Mouse (Mus musculus): ENCODE results near the gene Ptprz1.
"Not testable (repeated sequence)": the region's sequence is repeated elsewhere in the genome, so short reads cannot be mapped to it uniquely, and the experiment has no call there.

The Ptprz1 gene

DNA sequence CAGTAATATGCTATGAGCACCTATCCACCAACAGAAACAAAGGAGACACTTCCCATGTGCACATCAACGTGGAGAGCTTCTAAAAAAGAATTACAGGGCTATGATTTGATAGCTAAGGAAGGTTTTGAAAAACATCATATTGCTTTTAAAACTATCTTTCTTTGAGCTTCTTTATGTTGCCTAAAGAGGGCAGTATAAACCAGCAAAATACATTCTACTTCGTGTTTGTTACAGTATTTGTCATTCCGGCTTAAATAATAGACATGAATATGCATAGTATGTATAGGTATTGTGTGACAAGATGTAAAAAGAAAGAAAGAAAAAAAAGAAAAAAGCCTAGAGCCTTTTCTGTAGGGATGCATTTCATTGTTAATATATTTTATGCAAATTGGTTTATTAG, 127.8 kb downstream of the Ptprz1 start:
- in situ Hi-C loops (cut with MseI, MboI): loop anchor here (5.0 to 25.0 kb wide), 2 partner anchors 119 to 459 kb away; no protein-coding TSS in a partner anchor

- in situ Hi-C loops (cut with MseI, MboI): loop anchor here (25.0 kb wide), 1 partner anchor 447 kb away; no protein-coding TSS in a partner anchor
These were observed 139.8 kb downstream of the Ptprz1 start for GRCm38 (mm10) chr6:23014988-23015613.

GRCm38 (mm10) chr6:23028251-23028650, 152.9 kb downstream of the Ptprz1 start:
- in situ Hi-C loops (cut with MseI, MboI): no loop called here

DNA sequence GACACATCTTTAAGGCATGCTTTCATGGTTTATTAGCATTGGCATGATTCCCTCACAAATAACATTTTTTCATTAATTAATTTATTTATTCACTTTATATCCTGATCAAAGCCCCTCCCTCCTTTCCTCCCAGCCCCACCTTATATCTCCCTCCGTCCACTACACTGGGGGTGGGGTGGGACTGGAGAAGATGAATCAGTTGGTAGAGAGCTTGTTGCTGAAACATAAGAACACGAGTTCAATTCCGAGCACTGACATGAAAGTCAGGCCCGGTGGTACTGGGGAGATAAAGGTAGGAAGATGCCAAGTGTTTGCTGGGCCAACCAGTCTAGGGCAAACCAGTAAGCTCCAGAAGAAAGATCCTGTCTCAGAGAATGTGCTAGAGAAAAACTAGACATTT, 173.5 kb downstream of the Ptprz1 start:
- in situ Hi-C loops (cut with MseI, MboI): no loop called here

DNA sequence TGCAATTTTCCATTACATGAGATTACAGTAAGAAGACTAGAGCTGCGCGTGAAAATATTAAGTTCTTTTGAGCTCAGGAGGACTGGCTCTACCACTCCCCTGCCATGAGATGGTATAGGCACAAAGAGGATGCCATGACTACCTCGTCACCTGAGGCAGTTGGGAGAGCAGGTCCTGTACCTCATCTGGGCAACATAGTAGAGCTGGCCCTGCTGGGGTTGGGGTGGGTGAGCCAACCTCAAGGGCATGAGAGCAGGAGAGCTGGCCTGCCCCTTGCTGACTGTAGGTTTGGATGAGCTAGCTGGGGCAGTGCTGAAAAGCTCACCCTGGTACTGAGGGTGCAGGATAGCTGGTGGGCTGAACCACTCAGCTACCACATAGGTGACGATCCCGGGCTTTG, 180.4 kb downstream of the Ptprz1 start:
- in situ Hi-C loops (cut with MseI, MboI): no loop called here

GRCm38 (mm10) chr6:23076060-23076459, 200.8 kb downstream of the Ptprz1 start:
- in situ Hi-C loops (cut with MseI, MboI): no loop called here

- in situ Hi-C loops (cut with MseI, MboI): no loop called here
These were observed 203.0 kb downstream of the Ptprz1 start for GRCm38 (mm10) chr6:23078273-23078672.

GRCm38 (mm10) chr6:23079991-23080680, 204.8 kb downstream of the Ptprz1 start:
- in situ Hi-C loops (cut with MseI, MboI): no loop called here

GRCm38 (mm10) chr6:23084587-23085421, 209.5 kb downstream of the Ptprz1 start:
- in situ Hi-C loops (cut with MseI, MboI): no loop called here

DNA sequence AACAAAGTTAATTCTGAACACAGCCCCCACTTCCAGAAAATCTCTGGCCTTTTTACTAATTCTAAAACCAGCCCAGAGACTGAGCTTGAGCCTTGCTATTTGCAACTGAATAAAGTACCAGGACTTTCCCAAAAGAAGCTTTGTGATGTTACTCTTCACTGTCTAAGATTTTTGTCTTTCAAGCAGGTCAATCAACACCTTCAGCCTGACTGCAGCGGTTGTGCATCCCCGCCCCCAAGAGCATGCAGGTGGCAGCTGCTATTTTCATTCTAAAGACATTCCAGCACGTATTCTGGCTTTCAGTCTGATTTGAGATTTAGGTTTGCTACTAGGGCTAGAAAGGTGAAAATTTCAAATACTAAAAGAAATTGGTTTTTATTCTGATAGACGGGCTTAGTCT, 214.0 kb downstream of the Ptprz1 start:
- in situ Hi-C loops (cut with MseI, MboI): not testable (repeated sequence)

GRCm38 (mm10) chr6:23090346-23091055, 215.2 kb downstream of the Ptprz1 start:
- in situ Hi-C loops (cut with MseI, MboI): not testable (repeated sequence)
